Mouse (Mus musculus): Measurements from ENCODE around the gene 1810013L24Rik.
"Not testable (repeated sequence)": the region's sequence is repeated elsewhere in the genome, so short reads cannot be mapped to it uniquely, and the experiment has no call there.

Gene 1810013L24Rik

DNA sequence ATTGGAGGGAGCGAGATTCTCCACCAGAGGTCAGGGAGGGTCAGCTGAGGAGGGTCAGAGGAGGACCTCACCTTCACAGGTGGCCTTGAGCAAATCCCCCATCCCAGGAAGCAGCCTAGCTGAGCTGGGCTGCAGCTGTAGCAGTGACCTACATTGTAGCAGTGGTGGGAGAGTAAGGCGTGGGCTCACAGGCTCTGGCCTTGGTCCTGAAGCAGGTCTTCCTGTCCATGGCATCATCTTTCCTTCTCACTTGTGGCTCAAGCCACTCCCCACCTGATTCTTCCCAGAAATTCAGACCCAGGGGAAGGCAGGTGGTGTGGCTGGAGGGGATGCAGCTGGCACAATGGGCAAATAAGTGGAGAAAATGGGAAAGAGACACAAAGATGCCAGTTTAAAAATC lies 76.2 kb downstream of the 1810013L24Rik start:
- not testable (repeated sequence) for DNase-seq (ENCODE audit: low spot score)
